Mouse (Mus musculus): Measurements from ENCODE around the gene Col28a1.
A peak's percentile ranks its signal among the peaks of the same experiment; 100 is the strongest.

Gene Col28a1

DNA sequence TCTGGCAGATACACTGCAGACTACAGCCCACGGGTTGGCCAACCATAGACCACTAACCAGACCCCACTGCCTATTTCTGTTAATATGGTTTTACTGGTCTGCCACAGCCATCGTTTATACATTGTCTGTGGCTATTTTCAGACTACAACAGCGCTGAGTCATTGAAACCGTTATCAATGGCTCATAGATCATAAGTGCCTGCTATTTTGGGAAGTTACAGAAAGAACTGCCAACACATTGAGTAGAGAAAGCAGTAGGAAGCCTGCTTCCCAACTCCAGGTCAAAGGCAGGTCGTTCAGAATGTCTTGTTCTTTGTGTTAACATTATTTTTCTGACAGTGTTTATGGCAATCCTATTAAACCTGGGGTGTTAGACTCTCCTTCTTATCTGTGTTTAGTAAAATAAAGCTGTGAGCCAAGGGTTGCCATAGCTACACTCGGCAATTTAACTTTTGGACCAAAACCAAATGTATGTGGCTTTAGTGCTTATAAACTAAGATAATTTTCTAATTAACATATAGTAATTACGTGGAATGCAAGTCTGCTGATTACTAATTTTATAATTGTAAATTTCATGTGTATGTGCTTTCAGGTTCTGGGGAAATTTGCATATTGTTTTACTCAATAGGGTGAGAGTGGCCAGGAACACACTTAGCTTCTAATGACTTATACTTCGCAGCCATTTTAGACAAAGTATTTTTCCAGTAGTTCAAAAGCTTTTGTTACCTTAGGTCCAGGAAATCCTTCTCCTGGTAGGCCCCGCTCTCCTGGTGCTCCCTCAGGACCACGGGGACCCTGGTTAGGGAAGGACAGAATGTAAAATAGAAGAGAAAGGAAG lies 86.3 kb downstream of the Col28a1 start:
- no peak for DNase-seq

- no peak for DNase-seq
Measured at GRCm38 (mm10) chr6:8101224-8101623, 91.2 kb downstream of the Col28a1 start.

DNA sequence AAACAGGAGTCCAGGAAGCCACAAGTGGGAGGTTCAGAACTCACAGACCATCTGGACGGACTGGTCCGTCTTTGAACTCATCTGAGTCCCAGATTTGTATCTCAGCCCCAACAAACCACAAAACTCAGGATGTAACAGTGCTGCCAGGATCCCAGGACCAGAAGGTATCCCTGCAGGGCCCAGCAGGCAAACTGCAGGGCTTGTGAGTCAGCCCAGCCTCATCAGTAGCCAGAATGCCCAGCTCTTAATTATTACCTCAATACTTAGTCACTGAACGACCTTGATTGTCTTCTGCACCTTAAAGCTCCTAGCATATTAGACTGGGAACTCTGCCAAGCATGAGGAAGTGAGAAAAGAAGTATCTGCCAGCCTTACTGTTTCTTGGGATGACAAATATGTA lies 96.6 kb downstream of the Col28a1 start:
- peak; percentile 67 for DNase-seq

GRCm38 (mm10) chr6:8094160-8094953 lies 98.1 kb downstream of the Col28a1 start:
- no peak for DNase-seq

- no peak for DNase-seq
Measured at GRCm38 (mm10) chr6:8093556-8093955, 98.9 kb downstream of the Col28a1 start.

GRCm38 (mm10) chr6:8086847-8087246 lies 105.6 kb downstream of the Col28a1 start:
- DNase-seq = no peak

GRCm38 (mm10) chr6:8084806-8085205 lies 107.6 kb downstream of the Col28a1 start:
- DNase-seq = no peak

DNA sequence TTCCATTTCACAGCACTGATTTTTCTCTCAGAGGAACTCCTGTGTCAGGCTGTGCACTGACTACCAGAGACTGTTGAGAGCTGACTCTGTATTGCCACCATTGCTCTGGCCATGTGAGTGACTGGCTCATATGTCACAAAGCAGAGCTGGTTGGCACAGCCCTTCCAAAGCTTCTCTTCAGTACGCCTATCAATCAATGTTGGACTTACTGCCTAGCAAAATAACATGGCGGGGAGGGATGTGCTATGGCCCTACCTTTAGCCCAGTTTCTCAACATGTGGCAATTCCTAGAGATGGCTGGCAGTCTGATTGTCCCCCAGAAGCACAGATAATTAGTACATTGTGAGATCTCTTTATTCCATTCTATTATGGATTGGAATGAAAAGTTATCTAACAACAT lies 109.2 kb downstream of the Col28a1 start:
- DNase-seq = no peak

- DNase-seq = no peak
Measured at GRCm38 (mm10) chr6:8077572-8078146, 114.8 kb downstream of the Col28a1 start.

DNA sequence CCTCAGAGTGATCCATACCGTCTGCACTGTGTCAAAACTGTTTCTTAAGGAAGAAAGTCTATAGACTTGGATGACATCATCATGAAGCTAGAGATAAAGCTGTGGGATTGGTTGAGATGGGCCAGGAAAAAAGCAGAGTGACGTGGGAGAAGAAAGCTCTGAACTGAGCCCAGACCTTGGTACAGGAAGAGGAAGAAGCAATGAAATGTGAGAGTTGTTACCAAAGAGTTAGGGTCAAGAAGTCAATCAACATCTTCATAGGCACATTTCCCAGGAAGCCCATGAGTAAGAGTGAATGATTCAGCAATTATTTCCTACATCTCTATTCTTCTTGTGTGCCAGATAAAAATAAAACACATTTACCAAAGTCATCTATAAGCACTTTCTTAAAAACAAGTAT lies 117.5 kb downstream of the Col28a1 start:
- no peak for DNase-seq

DNA sequence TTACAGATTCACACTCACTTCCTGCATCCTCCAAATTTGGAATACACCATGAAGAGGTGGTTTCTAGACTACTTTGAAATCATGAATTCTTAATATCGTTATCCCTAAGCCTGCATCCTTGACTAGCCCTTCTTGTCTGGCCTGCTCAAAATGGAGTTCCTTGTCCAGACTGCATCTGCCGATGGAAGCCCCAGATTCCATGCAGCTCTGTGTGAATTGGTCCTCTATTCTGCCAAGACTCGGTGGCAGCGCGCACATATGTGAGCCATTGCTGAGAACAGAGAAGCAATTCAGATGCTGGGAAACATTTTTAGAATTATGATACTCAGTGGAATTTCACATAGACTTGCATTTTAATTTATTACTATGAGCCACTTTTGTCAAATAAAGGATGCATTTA lies 123.4 kb downstream of the Col28a1 start:
- no peak for DNase-seq

- no peak for DNase-seq
Measured at GRCm38 (mm10) chr6:8068394-8068793, 124.0 kb downstream of the Col28a1 start.

GRCm38 (mm10) chr6:8067124-8067523 lies 125.3 kb downstream of the Col28a1 start:
- no peak for DNase-seq

GRCm38 (mm10) chr6:8066208-8066607 lies 126.2 kb downstream of the Col28a1 start:
- DNase-seq = peak; percentile 12

GRCm38 (mm10) chr6:8059199-8059598 lies 133.2 kb downstream of the Col28a1 start:
- no peak for DNase-seq

- no peak for DNase-seq
Measured at GRCm38 (mm10) chr6:8048216-8048615, 144.2 kb downstream of the Col28a1 start.

DNA sequence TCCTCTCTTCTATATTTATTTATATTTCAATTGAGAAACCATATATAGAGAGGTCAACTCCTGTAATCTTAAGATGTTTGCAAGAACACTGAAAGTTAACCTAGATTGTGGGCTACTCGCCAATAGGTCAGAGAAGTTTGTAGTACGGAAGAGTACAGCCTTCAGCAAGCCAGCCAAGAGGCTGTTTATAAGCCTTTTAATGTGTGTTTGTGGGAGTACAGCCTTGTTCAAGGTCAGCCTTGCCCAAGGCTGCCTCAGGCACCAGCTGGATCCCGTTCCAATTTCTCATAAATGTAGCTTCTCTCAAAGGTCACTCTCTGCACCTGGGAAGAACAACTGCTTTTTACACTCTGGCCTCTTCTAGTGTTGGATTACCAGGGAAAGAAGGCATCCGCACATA lies 146.0 kb downstream of the Col28a1 start:
- DNase-seq = no peak

DNA sequence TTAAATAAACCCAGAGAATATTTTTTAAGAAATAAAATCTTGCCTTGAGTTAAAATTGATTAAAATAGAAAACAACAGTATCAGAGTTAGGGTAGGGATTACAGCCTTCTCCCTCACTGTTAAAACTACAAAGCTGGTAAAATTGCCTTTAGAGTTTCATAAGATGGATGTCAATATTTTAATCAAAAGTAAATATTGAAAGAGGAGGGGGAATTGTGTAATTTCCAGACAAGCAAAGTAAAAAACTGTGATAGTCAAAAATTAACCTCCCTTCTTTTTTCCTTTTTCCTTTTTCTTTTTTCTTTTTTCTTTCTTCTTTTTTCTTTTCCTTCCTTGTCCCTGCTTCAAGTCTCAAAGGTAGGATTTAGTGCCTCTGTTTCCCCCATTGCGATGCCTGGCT lies 146.6 kb downstream of the Col28a1 start:
- DNase-seq = no peak

- no peak for DNase-seq
Measured at GRCm38 (mm10) chr6:8028711-8029110, 163.7 kb downstream of the Col28a1 start.

- DNase-seq = no peak
Measured at GRCm38 (mm10) chr6:8025332-8026129, 166.9 kb downstream of the Col28a1 start.

DNA sequence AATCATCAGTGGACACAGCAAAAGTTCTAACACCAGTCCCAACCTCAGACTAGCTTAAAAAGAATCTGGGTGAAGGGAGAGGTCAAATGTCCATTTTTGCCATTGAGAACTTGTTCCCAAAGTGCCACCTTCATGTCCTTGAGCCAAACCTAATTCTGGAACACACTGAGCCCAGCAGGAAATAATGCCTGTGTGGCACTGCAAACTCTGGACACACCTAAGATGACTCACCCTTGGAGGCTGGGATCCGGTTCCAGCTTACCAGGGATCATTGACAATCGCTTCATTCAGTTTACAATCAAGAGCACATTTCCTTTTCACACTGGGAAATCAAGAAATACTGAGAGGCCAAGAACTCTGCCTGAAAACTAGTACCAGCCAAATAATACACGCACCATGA lies 168.9 kb downstream of the Col28a1 start:
- no peak for DNase-seq

DNA sequence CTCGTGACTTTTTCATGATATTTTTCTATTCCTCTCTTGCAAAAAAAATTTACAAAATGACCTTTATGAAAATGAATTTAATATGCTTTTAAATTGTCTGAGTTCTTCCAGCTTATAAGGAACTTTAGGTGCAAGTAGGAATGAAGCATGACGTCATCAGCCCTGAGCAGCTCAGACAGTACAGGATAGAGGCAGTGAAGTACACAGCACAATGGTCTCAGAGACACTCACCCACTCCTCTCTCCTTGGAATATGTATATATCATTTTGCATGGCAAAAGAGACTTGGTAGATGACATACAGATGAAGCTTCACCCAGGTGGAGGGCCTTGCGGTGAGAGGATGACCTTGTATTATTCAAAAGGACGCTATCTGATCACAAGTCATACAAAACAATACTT lies 197.7 kb downstream of the Col28a1 start:
- no peak for DNase-seq

GRCm38 (mm10) chr6:7983646-7983979 lies 208.8 kb downstream of the Col28a1 start:
- peak; percentile 8 for DNase-seq

Data from cerebellum, adult 11 months (tissue).